Mouse (Mus musculus): ENCODE measurements around the gene Il17re.

- TF ChIP-seq POLR2A (IDR thresholded peaks at IDR 0.05; ENCODE audit: borderline replicate concordance, control insufficient read depth, low read depth, low read length) (no peak), CTCF (IDR thresholded peaks at IDR 0.05; ENCODE audit: control insufficient read depth, insufficient read depth, low read length) (no peak)
Observed at GRCm38 (mm10) chr6:113430846-113431245, 27.4 kb upstream of the Il17re start.

Data from bone marrow, adult 2 months (tissue).